Comparison of ENCODE assay signal across 8 mouse cellular contexts in genomic region chr5:140649101-140649667, GRCm38 (mm10). TPM values are rescaled to one million over a fixed set of nuclear protein-coding genes. Genes with fewer than 3 reads are reported as not detected.
DNase-seq lines count a peak whose midpoint lies in the region; ATAC-seq and TF ChIP-seq lines count a peak whose summit lies in the region.

No protein-coding gene starts in this region.

- H3K4me3 ChIP-seq in cortical plate, adult 2 months (ENCODE audit: insufficient read depth, low read length) = peak overlapping the region; percentile 91
- H3K4me3 ChIP-seq in left cerebral cortex, adult 2 months = peak overlapping the region; percentile 46

- peak; percentile 98 to 99 for DNase-seq in adrenal gland, adult (ENCODE audit: inconsistent age in 2 of 2, low spot score in 1 of 2)
- peak; percentile 91 to 94 for DNase-seq in gastrocnemius, adult 8-10 months (ENCODE audit: low spot score in 2 of 2)
- DNase-seq in hindlimb bud, embryonic 11.5 days (ENCODE audit: extremely low spot score, low read depth, low spot score) = peak; percentile 82
- peak; percentile 94 to 97 for DNase-seq in left cerebral cortex, adult 2 months (ENCODE audit: extremely low spot score in 1 of 2, low spot score in 2 of 2)
- peak; percentile 98 for DNase-seq in right cerebral cortex, adult 18-20 months
- DNase-seq in urinary bladder, postnatal 14 days (ENCODE audit: low spot score) = peak; percentile 99

- TF ChIP-seq POLR2A in cortical plate, adult 2 months (IDR thresholded peaks at IDR 0.05; ENCODE audit: extremely low read depth, insufficient read depth, low read length) = peak; percentile 83

- no peak for TF ChIP-seq CTCF in cortical plate, adult 2 months (IDR thresholded peaks at IDR 0.05; ENCODE audit: extremely low read depth, insufficient read depth, low read length)
- no peak for TF ChIP-seq CTCF in left cerebral cortex, adult 2 months (IDR thresholded peaks at IDR 0.05)

- 0 out of 2 replicates have a peak, but pooled peaks cover 2% of the 10 kb centered on the region for H3K4me1 ChIP-seq in cortical plate, adult 2 months (ENCODE audit: control insufficient read depth, insufficient read depth, low read length)

- intact Hi-C loops in left cerebral cortex, adult 2 months (cut with DNase I) = loop anchor here (2.0 kb wide), 2 partner anchors 14 to 56 kb away; partner anchors contain the start of gene Brat1

- no peak overlapping the region for H3K27ac ChIP-seq in cortical plate, adult 2 months (ENCODE audit: insufficient read depth, low read length)
- H3K27ac ChIP-seq in left cerebral cortex, adult 2 months = peak overlapping the region; percentile 83

- peak; percentile 93 for ATAC-seq in megakaryocyte, adult 5-6 weeks (ENCODE audit: poor library complexity, severe bottlenecking)

RNA-seq across cellular contexts. Expression of gene Ttyh3, which starts 0.4 kb away (rescaled TPM):
- polyA plus RNA-seq in cortical plate, adult 2 months (2012; rRNA removed) = 114 and 119 TPM in 2 replicates
- total RNA-seq in gastrocnemius, adult 8-10 months (2022) = 1 to 10 TPM; 2.6 to 5.2 (median 3.4) TPM
- 100 to 1,000 TPM; 244 to 247 TPM for total RNA-seq in left cerebral cortex, adult 2 months (2021)
- total RNA-seq in megakaryocyte, adult 5-6 weeks (2015) = 42.4 and 46.0 TPM in 2 replicates
- total RNA-seq in megakaryocyte, adult 5-6 weeks (2017) = 8.0 and 11.6 TPM in 2 replicates

RNA-seq across cellular contexts. Expression of gene Lfng, which starts 42.1 kb away (rescaled TPM):
- 35.1 and 37.0 TPM in 2 replicates for polyA plus RNA-seq in cortical plate, adult 2 months (2012; rRNA removed)
- total RNA-seq in gastrocnemius, adult 8-10 months (2022) = 1 to 10 TPM; 2.0 to 2.9 (median 2.4) TPM
- total RNA-seq in left cerebral cortex, adult 2 months (2021) = 10 to 100 TPM; 25.9 to 26.2 TPM
- 21.3 and 23.2 TPM in 2 replicates for total RNA-seq in megakaryocyte, adult 5-6 weeks (2015)
- total RNA-seq in megakaryocyte, adult 5-6 weeks (2017) = 48.0 and 54.2 TPM in 2 replicates

RNA-seq across cellular contexts. Expression of gene Iqce, which starts 53.0 kb away (rescaled TPM):
- 57.9 and 60.6 TPM in 2 replicates for polyA plus RNA-seq in cortical plate, adult 2 months (2012; rRNA removed)
- 1 to 10 TPM; 1.0 to 2.9 (median 1.4) TPM for total RNA-seq in gastrocnemius, adult 8-10 months (2022)
- total RNA-seq in left cerebral cortex, adult 2 months (2021) = 10 to 100 TPM; 56.2 to 65.9 TPM
- total RNA-seq in megakaryocyte, adult 5-6 weeks (2015) = 5.1 and 10.1 TPM in 2 replicates
- 4.7 and 7.2 TPM in 2 replicates for total RNA-seq in megakaryocyte, adult 5-6 weeks (2017)

RNA-seq across cellular contexts. Expression of gene Brat1, which starts 55.6 kb away (rescaled TPM):
- polyA plus RNA-seq in cortical plate, adult 2 months (2012; rRNA removed) = 25.2 and 25.5 TPM in 2 replicates
- total RNA-seq in gastrocnemius, adult 8-10 months (2022) = 1 to 10 TPM; 4.6 to 5.8 (median 5.2) TPM
- 10 to 100 TPM; 19.8 to 21.3 TPM for total RNA-seq in left cerebral cortex, adult 2 months (2021)
- total RNA-seq in megakaryocyte, adult 5-6 weeks (2015) = 6.4 and 6.8 TPM in 2 replicates
- 7.8 and 11.1 TPM in 2 replicates for total RNA-seq in megakaryocyte, adult 5-6 weeks (2017)

Comparison
In these comparisons a context has a peak if more than half of its experiments do, and no peak if none do; other contexts are left out.
1. RNA of gene Ttyh3, which starts 0.4 kb away (total RNA-seq): 244 to 247 TPM in left cerebral cortex, adult 2 months; 8.0 to 46.0 TPM in megakaryocyte, adult 5-6 weeks and 2.6 to 5.2 TPM in gastrocnemius, adult 8-10 months; every median in the first group is over 4 times any median in the second.
2. RNA of gene Lfng, which starts 42.1 kb away (total RNA-seq): 21.3 to 54.2 TPM in megakaryocyte, adult 5-6 weeks and 25.9 to 26.2 TPM in left cerebral cortex, adult 2 months; 2.0 to 2.9 TPM in gastrocnemius, adult 8-10 months; every median in the first group is over 4 times any median in the second.
3. RNA of gene Iqce, which starts 53.0 kb away (total RNA-seq): 56.2 to 65.9 TPM in left cerebral cortex, adult 2 months; 4.7 to 10.1 TPM in megakaryocyte, adult 5-6 weeks and 1.0 to 2.9 TPM in gastrocnemius, adult 8-10 months; every median in the first group is over 4 times any median in the second.
4. Peak in every context shown above with its lines, with median percentiles within 50 percentile points of each other: DNase-seq.